In the genomic region with DNA sequence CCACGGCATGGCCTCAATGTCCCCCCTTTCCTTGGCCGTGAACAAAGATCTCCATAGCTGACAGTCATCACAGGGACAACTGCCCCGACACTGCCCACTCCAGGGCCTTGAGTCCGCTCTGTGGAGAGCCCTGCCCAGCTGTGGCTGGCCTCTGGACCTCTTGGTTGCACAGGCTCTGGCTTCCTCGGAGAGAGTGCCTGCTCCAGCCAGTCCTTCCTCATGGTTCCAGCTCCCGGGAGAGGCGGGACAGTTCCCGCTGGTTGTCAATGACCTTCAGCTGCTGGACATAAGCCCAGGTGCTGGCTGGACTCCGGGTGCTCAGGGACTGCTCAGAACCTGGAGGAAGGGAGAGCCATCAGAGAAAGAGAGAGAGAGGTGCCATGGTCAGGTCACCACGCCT, we compare ENCODE assay signal across 8 mouse cellular contexts. TPM values are rescaled to one million over a fixed set of nuclear protein-coding genes. Genes with fewer than 3 reads are reported as not detected.
DNase-seq lines count a peak whose midpoint lies in the region; ATAC-seq and TF ChIP-seq lines count a peak whose summit lies in the region.

No protein-coding gene starts in this region.

- H3K27ac ChIP-seq in thymus, adult 2 months (ENCODE audit: control insufficient read depth, insufficient read depth, low read length), result peak overlapping the region; percentile 72
- H3K27ac ChIP-seq in liver, postnatal 0 days (ENCODE audit: low read depth), result peak overlapping the region; percentile 69

- intact Hi-C loops in heart, postnatal 25 days (cut with DNase I), result no loop called here

- H3K4me2 ChIP-seq in liver, postnatal 0 days (ENCODE audit: low read depth, low read length), result no peak overlapping the region

- peak; percentile 16; the same call in 1 of the 2 replicates for ATAC-seq in frontal cortex, adult (ENCODE audit: low TSS enrichment)
- peak; percentile 14; the same call in 1 of the 2 replicates for ATAC-seq in liver, postnatal 0 days

- TF ChIP-seq POLR2A in thymus, adult 2 months (IDR thresholded peaks at IDR 0.05; ENCODE audit: control insufficient read depth, extremely low read depth, insufficient read depth, low read length, poor library complexity), result no peak

- DNase-seq in frontal cortex, postnatal 10 days (ENCODE audit: low spot score in 2 of 2), result no peak
- no peak for DNase-seq in thymus, adult 2 months
- no peak for DNase-seq in thymus, postnatal 0 days (ENCODE audit: low spot score)
- peak; percentile 69 for DNase-seq in heart, postnatal 25 days (ENCODE audit: low spot score)
- no peak for DNase-seq in liver, postnatal 0 days
- DNase-seq in frontal cortex, adult 2 months (ENCODE audit: extremely low spot score in 1 of 2, low spot score in 1 of 2), result no peak
- no peak for DNase-seq in urinary bladder, postnatal 10 days (ENCODE audit: low spot score)

- 55% methylated on average over 10 of the region's 10 CpGs for WGBS in thymus, adult 2 months
- 61% methylated on average over 10 of the region's 10 CpGs for WGBS in liver, postnatal 0 days (ENCODE audit: insufficient replicate concordance)

- no peak overlapping the region for H3K9ac ChIP-seq in liver, postnatal 0 days (replicated peaks)

- TF ChIP-seq CTCF in thymus, adult 2 months (IDR thresholded peaks at IDR 0.05; ENCODE audit: borderline replicate concordance, control insufficient read depth, extremely low read depth, insufficient read depth, low read length, poor library complexity), result no peak
- TF ChIP-seq CTCF in liver, postnatal 0 days (IDR thresholded peaks at IDR 0.05; ENCODE audit: low read depth), result no peak

- no peaks in the 10 kb centered on the region for H3K9me3 ChIP-seq in liver, postnatal 0 days (ENCODE audit: low read length)

- H3K4me3 ChIP-seq in thymus, adult 2 months (ENCODE audit: control insufficient read depth, insufficient read depth, low read length), result peak overlapping the region; percentile 30
- H3K4me3 ChIP-seq in liver, postnatal 0 days (ENCODE audit: low read depth, low read length), result no peak overlapping the region

- no peaks in the 10 kb centered on the region for H3K27me3 ChIP-seq in thymus, adult 2 months (ENCODE audit: control insufficient read depth, insufficient read depth, low read length)
- no peaks in the 10 kb centered on the region for H3K27me3 ChIP-seq in liver, postnatal 0 days (ENCODE audit: insufficient read depth, low read length)

- H3K4me1 ChIP-seq in thymus, adult 2 months (replicated peaks; ENCODE audit: control insufficient read depth, insufficient read depth, low read length), result peaks cover 90% of the 10 kb centered on the region
- peaks cover 29% of the 10 kb centered on the region for H3K4me1 ChIP-seq in liver, postnatal 0 days (ENCODE audit: insufficient read depth)

- TF ChIP-seq EP300 in liver, postnatal 0 days (IDR thresholded peaks at IDR 0.05; ENCODE audit: low read depth), result no peak

- H3K36me3 ChIP-seq in thymus, adult 2 months (ENCODE audit: control insufficient read depth, insufficient read depth, low read length), result peaks cover 15% of the 10 kb centered on the region
- H3K36me3 ChIP-seq in liver, postnatal 0 days (replicated peaks; ENCODE audit: insufficient read depth, low read length), result no peaks in the 10 kb centered on the region

RNA-seq across cellular contexts. Expression of a gene that starts 14.2 kb away (rescaled TPM):
- polyA plus RNA-seq in thymus, adult 2 months (2012; rRNA removed), result 276 and 294 TPM in 2 replicates
- 159 and 186 TPM in 2 replicates for polyA plus RNA-seq in thymus, postnatal 0 days (2015; fragmentation: Nextera tagmentation; extraction: Ambion mirVana)
- 1 to 10 TPM; 1.4 to 1.8 TPM for total RNA-seq in heart, postnatal 25 days (2021)
- 0.66 and 0.82 TPM in 2 replicates for polyA plus RNA-seq in liver, postnatal 0 days (2015; fragmentation: Nextera tagmentation; extraction: Ambion mirVana)
- 1.0 and 1.5 TPM in 2 replicates for polyA plus RNA-seq in frontal cortex, adult 2 months (2012; rRNA removed)

RNA-seq across cellular contexts. Expression of a gene that starts 22.4 kb away (rescaled TPM):
- polyA plus RNA-seq in thymus, adult 2 months (2012; rRNA removed), result 276 and 278 TPM in 2 replicates
- 61.7 and 72.6 TPM in 2 replicates for polyA plus RNA-seq in thymus, postnatal 0 days (2015; fragmentation: Nextera tagmentation; extraction: Ambion mirVana)
- 10 to 100 TPM; 20.7 to 26.5 TPM for total RNA-seq in heart, postnatal 25 days (2021)
- polyA plus RNA-seq in liver, postnatal 0 days (2015; fragmentation: Nextera tagmentation; extraction: Ambion mirVana), result 1.5 and 1.9 TPM in 2 replicates
- 69.2 and 78.4 TPM in 2 replicates for polyA plus RNA-seq in frontal cortex, adult 2 months (2012; rRNA removed)

RNA-seq across cellular contexts. Expression of a gene that starts 33.0 kb away (rescaled TPM):
- 62.1 and 62.8 TPM in 2 replicates for polyA plus RNA-seq in thymus, adult 2 months (2012; rRNA removed)
- 44.5 and 48.3 TPM in 2 replicates for polyA plus RNA-seq in thymus, postnatal 0 days (2015; fragmentation: Nextera tagmentation; extraction: Ambion mirVana)
- 10 to 100 TPM; 76.5 to 83.0 TPM for total RNA-seq in heart, postnatal 25 days (2021)
- 59.0 and 61.1 TPM in 2 replicates for polyA plus RNA-seq in liver, postnatal 0 days (2015; fragmentation: Nextera tagmentation; extraction: Ambion mirVana)
- 107 and 117 TPM in 2 replicates for polyA plus RNA-seq in frontal cortex, adult 2 months (2012; rRNA removed)

RNA-seq across cellular contexts. Expression of a gene that starts 39.7 kb away (rescaled TPM):
- 5.6 and 6.0 TPM in 2 replicates for polyA plus RNA-seq in thymus, adult 2 months (2012; rRNA removed)
- polyA plus RNA-seq in thymus, postnatal 0 days (2015; fragmentation: Nextera tagmentation; extraction: Ambion mirVana), result 31.1 and 31.7 TPM in 2 replicates
- total RNA-seq in heart, postnatal 25 days (2021), result 10 to 100 TPM; 12.8 to 14.3 TPM
- polyA plus RNA-seq in liver, postnatal 0 days (2015; fragmentation: Nextera tagmentation; extraction: Ambion mirVana), result 6.7 and 7.8 TPM in 2 replicates
- 21.0 and 23.5 TPM in 2 replicates for polyA plus RNA-seq in frontal cortex, adult 2 months (2012; rRNA removed)

Comparison
In these comparisons a context has a peak if more than half of its experiments do, and no peak if none do; other contexts are left out.
1. RNA of a gene that starts 14.2 kb away (polyA plus RNA-seq): 276 to 294 TPM in thymus, adult 2 months and 159 to 186 TPM in thymus, postnatal 0 days; 1.0 to 1.5 TPM in frontal cortex, adult 2 months and 0.66 to 0.82 TPM in liver, postnatal 0 days; every median in the first group is over 10 times any median in the second.
2. RNA of a gene that starts 22.4 kb away (polyA plus RNA-seq): 276 to 278 TPM in thymus, adult 2 months, 69.2 to 78.4 TPM in frontal cortex, adult 2 months and 61.7 to 72.6 TPM in thymus, postnatal 0 days; 1.5 to 1.9 TPM in liver, postnatal 0 days; every median in the first group is over 10 times any median in the second.